Mouse (Mus musculus) kidney, postnatal 0 days (tissue): ENCODE measurements at regions not wholly inside any gene's neighbourhood (a gene's known extent, or its start where the extent isn't known, plus 50 kb on each side); places are given as distances from the start of the nearest gene placed in this dataset.

Experiments
- ATAC-seq: fragments of 200-750 bp; cut with Nextera tagmentation; replicated peaks from 2 replicates; pipeline ENCODE4 v1.8.0; 2017; ENCODE audit warnings: low read depth, moderate number of reproducible peaks, moderate TSS enrichment, moderate library complexity; ENCODE audit not compliant: low FRiP score
- DNase-seq: peaks from one replicate; pipeline ENCODE4 v3.0.0-alpha.2; 2016; ENCODE audit warnings: low spot score
- H3K27ac ChIP-seq: fragments of 300-500 bp; sonication (generic); 2 replicates; pipeline ENCODE4 v1.5.1; 2014; ENCODE audit warnings: mild to moderate bottlenecking
- H3K27me3 ChIP-seq: fragments of 300-500 bp; sonication (generic); 2 replicates; pipeline ENCODE4 v1.6.1; 2014; ENCODE audit warnings: low read length, mixed read lengths; ENCODE audit not compliant: insufficient read depth
- H3K36me3 ChIP-seq: fragments of 300-500 bp; sonication (generic); 2 replicates; pipeline ENCODE4 v1.6.1; 2014; ENCODE audit warnings: low read length, mixed read lengths; ENCODE audit not compliant: insufficient read depth
- H3K4me1 ChIP-seq: fragments of 300-500 bp; sonication (generic); replicated peaks from 2 replicates; pipeline ENCODE4 v1.6.1; 2014; ENCODE audit warnings: antibody characterized with exemption, low read length, mixed read lengths; ENCODE audit not compliant: insufficient read depth
- H3K4me2 ChIP-seq: fragments of 300-500 bp; sonication (generic); 2 replicates; pipeline ENCODE4 v1.6.1; 2014; ENCODE audit warnings: mild to moderate bottlenecking, low read length, moderate library complexity, mixed read lengths
- H3K4me3 ChIP-seq: fragments of 300-500 bp; sonication (generic); replicated peaks from 2 replicates; pipeline ENCODE4 v1.5.1; 2014; ENCODE audit warnings: low read depth, low read length
- H3K9ac ChIP-seq: fragments of 300-500 bp; sonication (generic); 2 replicates; pipeline ENCODE4 v1.6.1; 2014; ENCODE audit warnings: low read depth, low read length
- H3K9me3 ChIP-seq: fragments of 300-500 bp; sonication (generic); replicated peaks from 2 replicates; pipeline ENCODE4 v1.6.1; 2016; ENCODE audit warnings: low read length, inconsistent platforms, mixed read lengths
- CTCF ChIP-seq: IDR thresholded peaks from 2 replicates; pipeline ENCODE4 v1.5.1; 2016; ENCODE audit warnings: antibody characterized with exemption, low read depth, mild to moderate bottlenecking, moderate library complexity
- WGBS: fragments of 180-500 bp; shearing (Covaris S2); extraction: QIAGEN DNeasy Blood & Tissue Kit; methylation state at CpG from one replicate; pipeline ENCODE4 v1.1.7; 2014; 5-methylcytosine and 5-hydroxymethylcytosine counted together

DNA sequence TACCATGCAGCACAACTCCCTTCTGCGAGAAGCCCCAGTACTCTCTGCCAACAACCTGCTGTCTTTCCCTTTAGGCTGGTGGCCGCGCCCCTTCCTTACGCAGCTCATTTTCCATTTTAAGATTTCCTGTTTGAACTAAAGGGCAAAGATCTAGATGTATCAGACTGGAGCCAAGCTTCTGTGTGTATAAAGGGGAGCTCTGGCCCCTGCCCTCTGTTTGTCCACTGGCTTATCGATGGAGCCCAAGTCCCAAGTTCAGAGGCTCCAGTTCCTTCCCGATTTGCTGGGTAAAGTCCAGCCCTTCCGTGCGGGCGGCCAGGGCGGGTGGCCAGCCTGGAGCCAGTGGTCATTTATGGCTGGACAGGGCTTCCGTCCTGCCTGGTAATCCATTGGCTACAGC is 72.6 kb upstream of the Klf4 start:
- Histone ChIP-seq H3K4me3 (no peak overlapping the region), H3K9me3 (no peaks in the 10 kb centered on the region), H3K27ac (no peak overlapping the region), H3K4me2 (no peak overlapping the region), H3K4me1 (no peaks in the 10 kb centered on the region), H3K36me3 (no peaks in the 10 kb centered on the region), H3K27me3 (no peaks in the 10 kb centered on the region), H3K9ac (no peak overlapping the region)
- DNase-seq (peak; percentile 25), ATAC-seq (no peak)
- WGBS, result 71% methylated on average over 11 of the region's 11 CpGs
- TF ChIP-seq CTCF, result no peak

DNA sequence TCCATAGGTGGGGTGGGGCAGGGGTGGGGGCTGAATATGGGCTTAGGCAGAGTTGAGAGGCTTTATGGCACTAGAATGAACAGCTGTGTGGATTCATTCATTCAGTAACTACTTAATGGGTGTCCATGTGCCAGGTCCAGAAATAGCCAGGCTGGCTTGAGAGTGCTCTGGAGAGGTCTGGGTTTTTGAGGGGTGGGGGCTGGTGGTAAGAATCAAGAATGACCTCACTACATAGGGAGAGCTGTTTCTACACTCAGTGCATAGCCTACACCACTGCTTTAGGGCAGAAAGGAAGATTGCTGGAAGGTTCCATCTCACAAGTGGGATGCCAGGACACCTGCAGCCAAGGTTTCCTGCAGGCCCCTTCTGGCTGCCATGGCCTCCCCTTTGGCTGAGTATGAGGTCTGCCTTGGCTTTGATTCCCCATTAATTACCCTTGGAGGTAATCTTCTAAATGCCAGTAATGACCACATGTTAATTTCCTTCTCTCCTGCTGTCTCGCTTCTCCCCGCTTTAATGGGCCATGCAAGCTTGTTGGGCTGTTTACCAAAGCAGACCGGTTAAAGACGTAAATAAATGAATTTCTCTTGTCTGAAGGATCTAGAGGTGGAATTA is 71.7 kb upstream of the Klf4 start:
- no peak overlapping the region for H3K9ac ChIP-seq
- TF ChIP-seq CTCF, result no peak
- no peak for ATAC-seq
- H3K27ac ChIP-seq, result no peak overlapping the region
- 52% methylated on average over 4 of the region's 4 CpGs for WGBS
- no peak for DNase-seq
- H3K27me3 ChIP-seq, result no peaks in the 10 kb centered on the region
- H3K4me2 ChIP-seq, result no peak overlapping the region
- H3K4me3 ChIP-seq, result no peak overlapping the region
- H3K9me3 ChIP-seq, result no peaks in the 10 kb centered on the region
- no peaks in the 10 kb centered on the region for H3K4me1 ChIP-seq
- no peaks in the 10 kb centered on the region for H3K36me3 ChIP-seq

DNA sequence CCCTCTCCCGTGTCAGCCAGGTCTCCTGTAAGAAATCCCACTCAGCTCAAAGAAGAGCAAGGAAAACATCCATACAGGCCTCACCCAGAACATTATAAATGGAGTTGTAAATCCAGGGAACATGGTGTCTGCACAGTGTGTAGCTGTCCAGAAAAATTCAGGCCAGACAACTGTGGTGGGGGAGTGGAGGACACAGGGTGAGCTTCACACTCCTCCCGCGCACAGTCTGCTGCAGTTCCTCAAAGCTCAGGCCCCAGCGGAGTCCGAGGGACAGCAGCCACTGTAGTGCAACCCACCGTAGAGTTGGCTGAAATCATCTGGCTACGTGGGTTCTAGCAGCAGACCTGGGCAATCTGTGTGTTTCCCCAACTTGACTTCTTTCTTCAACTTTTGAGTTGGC is 62.9 kb upstream of the Klf4 start:
- ATAC-seq (0 out of 2 replicates have a peak, but pooled peaks have one; percentile 29), DNase-seq (peak; percentile 47)
- H3K4me3 ChIP-seq, result no peak overlapping the region
- H3K9me3 ChIP-seq, result no peaks in the 10 kb centered on the region
- H3K9ac ChIP-seq, result no peak overlapping the region
- peaks cover 6% of the 10 kb centered on the region; the same call in 1 of the 2 replicates for H3K4me1 ChIP-seq
- no peak for TF ChIP-seq CTCF
- H3K4me2 ChIP-seq, result no peak overlapping the region
- H3K27ac ChIP-seq, result no peak overlapping the region
- H3K27me3 ChIP-seq, result no peaks in the 10 kb centered on the region
- WGBS, result 38% methylated on average over 7 of the region's 7 CpGs
- no peaks in the 10 kb centered on the region for H3K36me3 ChIP-seq

DNA sequence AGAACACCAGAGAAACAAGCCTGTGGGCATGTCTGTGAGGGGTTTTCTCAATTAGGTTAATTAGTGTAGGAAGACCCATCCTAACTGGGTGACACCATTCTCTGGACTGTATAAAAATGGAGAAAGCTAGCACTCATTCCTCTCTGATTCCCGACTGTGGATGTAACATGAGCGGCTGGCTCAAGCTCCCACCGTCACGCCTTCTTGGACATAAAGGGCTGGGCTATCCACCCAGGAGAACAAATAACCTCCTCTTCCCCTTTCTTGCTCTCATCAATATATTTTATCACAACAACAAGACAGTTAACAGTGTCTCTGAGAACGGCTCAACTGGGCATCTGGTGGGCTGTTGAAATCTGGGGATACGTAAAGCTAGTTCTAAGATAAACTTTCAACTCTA is 62.4 kb upstream of the Klf4 start:
- ATAC-seq (peak; percentile 63), DNase-seq (peak; percentile 57)
- Histone ChIP-seq H3K4me1 (peaks cover 6% of the 10 kb centered on the region; the same call in 1 of the 2 replicates), H3K36me3 (no peaks in the 10 kb centered on the region), H3K4me3 (no peak overlapping the region), H3K9ac (no peak overlapping the region), H3K4me2 (no peak overlapping the region), H3K9me3 (no peaks in the 10 kb centered on the region), H3K27ac (no peak overlapping the region), H3K27me3 (no peaks in the 10 kb centered on the region)
- TF ChIP-seq CTCF, result no peak
- 22% methylated on average over 6 of the region's 6 CpGs for WGBS

DNA sequence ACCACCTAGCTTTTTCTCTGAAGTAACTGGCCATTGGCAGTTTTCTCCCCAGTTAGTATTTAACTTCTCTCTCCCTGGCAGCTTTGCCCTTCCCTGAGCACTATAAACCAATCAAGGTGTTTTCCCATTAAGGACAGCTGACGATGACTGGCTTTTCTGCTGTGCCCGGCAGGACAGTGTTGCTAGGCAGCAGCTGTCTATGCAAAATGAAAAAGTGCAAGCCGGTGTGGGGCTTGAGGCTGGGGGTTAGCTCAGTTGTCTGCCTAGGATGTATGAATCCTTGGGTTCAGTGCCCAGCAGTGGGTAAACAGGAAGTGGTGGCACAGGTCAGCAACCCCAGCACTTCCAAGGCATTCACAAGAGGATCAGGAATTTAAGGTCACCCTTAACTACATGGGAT is 60.9 kb upstream of the Klf4 start:
- Histone ChIP-seq H3K36me3 (no peaks in the 10 kb centered on the region), H3K27ac (no peak overlapping the region), H3K27me3 (no peaks in the 10 kb centered on the region), H3K9ac (no peak overlapping the region), H3K9me3 (no peaks in the 10 kb centered on the region), H3K4me3 (no peak overlapping the region), H3K4me2 (0 out of 2 replicates have a peak overlapping the region, but pooled peaks have one; percentile 2), H3K4me1 (peaks cover 6% of the 10 kb centered on the region; the same call in 1 of the 2 replicates)
- no peak for TF ChIP-seq CTCF
- ATAC-seq (peak; percentile 54; the same call in 1 of the 2 replicates), DNase-seq (peak; percentile 9)
- WGBS, result 20% methylated on average over 3 of the region's 3 CpGs

DNA sequence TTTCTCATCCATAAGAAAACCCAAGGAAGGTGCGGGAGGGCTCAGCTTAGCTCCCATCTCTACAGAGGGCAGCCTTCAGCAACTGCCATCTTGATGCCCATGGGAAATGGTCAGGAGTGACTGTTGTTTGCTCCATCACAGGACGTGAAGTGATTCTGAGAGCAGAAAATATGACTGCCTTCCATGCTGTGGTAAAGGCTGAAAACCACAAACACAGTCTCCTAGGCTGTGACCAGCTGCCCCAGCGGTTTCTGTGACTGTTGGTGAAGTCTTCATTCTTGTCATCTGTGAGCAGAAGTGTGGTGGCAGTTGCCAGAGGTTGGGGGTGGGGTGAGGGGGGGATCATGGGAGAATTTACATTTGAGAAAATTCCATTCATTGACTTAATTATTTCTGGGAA is 53.9 kb upstream of the Klf4 start:
- Histone ChIP-seq H3K9ac (no peak overlapping the region), H3K4me3 (no peak overlapping the region), H3K9me3 (no peaks in the 10 kb centered on the region), H3K4me1 (no peaks in the 10 kb centered on the region), H3K27ac (no peak overlapping the region), H3K27me3 (no peaks in the 10 kb centered on the region), H3K36me3 (no peaks in the 10 kb centered on the region), H3K4me2 (no peak overlapping the region)
- no peak for TF ChIP-seq CTCF
- WGBS, result 81% methylated on average over 3 of the region's 3 CpGs
- DNase-seq, result no peak
- no peak for ATAC-seq

DNA sequence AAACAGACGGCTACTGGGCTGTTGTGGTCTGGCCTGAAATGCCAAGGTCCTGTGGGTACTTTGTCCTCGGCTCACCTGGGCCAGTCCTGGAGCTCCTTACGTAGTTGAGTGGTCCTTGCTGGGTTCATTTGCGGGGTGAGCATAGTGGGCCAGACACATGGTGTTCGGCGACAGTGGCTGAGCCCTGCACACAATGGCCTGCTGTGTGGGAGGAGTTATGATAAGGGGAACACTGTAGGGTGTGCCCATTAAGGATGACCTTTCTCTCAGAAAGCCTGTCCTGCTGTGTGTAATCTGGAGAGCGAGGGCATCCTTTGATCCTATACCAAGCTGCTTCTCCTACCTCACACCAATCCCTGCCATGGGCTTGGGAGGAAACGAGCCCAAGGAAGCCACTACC is 51.3 kb upstream of the Klf4 start:
- H3K9ac ChIP-seq, result no peak overlapping the region
- H3K27me3 ChIP-seq, result no peaks in the 10 kb centered on the region
- H3K36me3 ChIP-seq, result no peaks in the 10 kb centered on the region
- H3K4me2 ChIP-seq, result no peak overlapping the region
- 69% methylated on average over 8 of the region's 8 CpGs for WGBS
- no peaks in the 10 kb centered on the region for H3K9me3 ChIP-seq
- DNase-seq (no peak), ATAC-seq (no peak)
- H3K4me1 ChIP-seq, result no peaks in the 10 kb centered on the region
- no peak for TF ChIP-seq CTCF
- H3K4me3 ChIP-seq, result no peak overlapping the region
- no peak overlapping the region for H3K27ac ChIP-seq
